Mouse (Mus musculus) intestine, embryonic 14.5 days (tissue): ENCODE data around the gene Polr1e. TPM values are rescaled to one million over a fixed set of nuclear protein-coding genes. Genes with fewer than 3 reads are reported as not detected.
"Not testable (repeated sequence)": the region's sequence is repeated elsewhere in the genome, so short reads cannot be mapped to it uniquely, and the experiment has no call there.

Experiments
- ATAC-seq: fragments of 200-750 bp; cut with Nextera tagmentation; replicated peaks from 2 replicates; pipeline ENCODE4 v1.8.0; 2017; ENCODE audit warnings: low read depth, moderate number of reproducible peaks, moderate TSS enrichment, moderate library complexity; ENCODE audit not compliant: low FRiP score, low TSS enrichment
- DNase-seq: peaks from one replicate; pipeline ENCODE4 v3.0.0-alpha.2; 2018; ENCODE audit warnings: low spot score
- H3K27ac ChIP-seq: fragments of 300-500 bp; sonication (generic); 2 replicates; pipeline ENCODE4 v1.5.1; 2014; ENCODE audit warnings: low read depth, mild to moderate bottlenecking, control low read depth
- H3K27me3 ChIP-seq: fragments of 300-500 bp; sonication (generic); replicated peaks from 2 replicates; pipeline ENCODE4 v1.6.1; 2014; ENCODE audit warnings: low read length, control low read depth; ENCODE audit not compliant: control insufficient read depth, insufficient read depth
- H3K36me3 ChIP-seq: fragments of 300-500 bp; sonication (generic); 2 replicates; pipeline ENCODE4 v1.6.1; 2014; ENCODE audit warnings: low read length, control low read depth; ENCODE audit not compliant: control insufficient read depth, insufficient read depth
- H3K4me1 ChIP-seq: fragments of 300-500 bp; sonication (generic); replicated peaks from 2 replicates; pipeline ENCODE4 v1.6.1; 2014; ENCODE audit warnings: low read length, control low read depth, mixed read lengths; ENCODE audit not compliant: control insufficient read depth, insufficient read depth
- H3K4me2 ChIP-seq: fragments of 300-500 bp; sonication (generic); 2 replicates; pipeline ENCODE4 v1.6.1; 2014; ENCODE audit warnings: low read length
- H3K4me3 ChIP-seq: fragments of 300-500 bp; sonication (generic); 2 replicates; pipeline ENCODE4 v1.5.1; 2014; ENCODE audit warnings: low read depth, low read length, control low read depth, mixed read lengths
- H3K9ac ChIP-seq: fragments of 300-500 bp; sonication (generic); 2 replicates; pipeline ENCODE4 v1.6.1; 2014; ENCODE audit warnings: mild to moderate bottlenecking, low read length
- H3K9me3 ChIP-seq: fragments of 300-500 bp; sonication (generic); 2 replicates; pipeline ENCODE4 v1.6.1; 2016; ENCODE audit warnings: low read length, control low read depth; ENCODE audit not compliant: control insufficient read depth
- WGBS: fragments of 180-500 bp; shearing (Covaris S2); extraction: QIAGEN DNeasy Blood & Tissue Kit; methylation state at CpG from one replicate; pipeline ENCODE4 v1.1.7; 2014; 5-methylcytosine and 5-hydroxymethylcytosine counted together
- polyA plus RNA-seq: library from polyadenylated mRNA; unstranded; fragments of >200 nt; fragmentation: Nextera tagmentation; extraction: Ambion mirVana; gene quantifications from 2 replicates; pipeline ENCODE4 v1.2.1, GENCODE M21; 2014

Gene Polr1e
- polyA plus RNA-seq, 1 experiment from 2014 or later: 44.8 TPM

DNA sequence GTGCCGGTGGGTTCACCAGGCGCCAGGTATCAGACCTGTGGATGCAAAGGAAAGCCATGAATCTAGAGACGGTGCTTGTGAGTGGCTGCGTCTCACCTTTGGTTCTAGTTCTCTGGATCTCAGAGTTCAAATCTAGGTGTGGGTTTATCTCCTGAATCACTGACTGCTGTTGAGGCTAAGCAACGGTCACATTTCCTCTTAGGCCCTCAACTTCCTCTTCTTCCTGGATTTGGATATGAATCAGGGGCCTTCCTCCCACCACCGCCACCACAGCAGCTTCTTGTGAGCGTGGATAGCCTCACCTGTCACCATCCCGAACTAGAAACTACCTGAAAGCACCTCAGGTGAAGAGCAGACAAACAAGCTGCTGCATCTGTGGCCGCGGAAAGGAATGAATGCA lies 17.7 kb downstream of the Polr1e start:
- ATAC-seq: no peak
- no peak overlapping the region for H3K9ac ChIP-seq
- peaks cover 50% of the 10 kb centered on the region for H3K36me3 ChIP-seq

DNA sequence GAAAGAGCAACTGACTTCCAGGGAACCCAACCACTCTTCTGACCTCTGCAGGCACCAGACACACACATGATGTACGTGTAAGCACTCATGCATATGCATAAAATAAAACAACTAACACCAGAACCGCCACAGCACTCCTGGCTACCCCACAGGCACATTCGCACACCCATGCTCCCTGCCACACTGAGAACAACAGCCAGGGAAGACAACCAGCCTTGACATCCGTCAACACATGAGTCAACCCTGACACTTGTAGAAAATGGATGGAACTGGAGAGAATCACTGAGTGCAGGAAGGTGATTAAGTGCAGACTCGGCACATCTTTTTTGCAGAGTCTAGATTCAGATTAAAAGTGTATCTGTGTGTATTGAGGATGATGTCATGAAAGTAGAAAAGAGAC lies 18.2 kb downstream of the Polr1e start:
- Histone ChIP-seq H3K9ac (no peak overlapping the region), H3K9me3 (no peaks in the 10 kb centered on the region), H3K36me3 (peaks cover 50% of the 10 kb centered on the region), H3K4me3 (no peak overlapping the region), H3K4me1 (no peaks in the 10 kb centered on the region), H3K4me2 (no peak overlapping the region), H3K27ac (no peak overlapping the region), H3K27me3 (no peaks in the 10 kb centered on the region)
- DNase-seq (no peak), ATAC-seq (no peak)
- WGBS: 83% methylated on average over 5 of the region's 5 CpGs

More for the DNA sequence above, 17.7 kb downstream of the Polr1e start:
- Histone ChIP-seq H3K4me1 (no peaks in the 10 kb centered on the region), H3K4me3 (no peak overlapping the region), H3K27me3 (no peaks in the 10 kb centered on the region), H3K4me2 (no peak overlapping the region), H3K27ac (no peak overlapping the region), H3K9me3 (no peaks in the 10 kb centered on the region)
- DNase-seq: no peak
- 89% methylated on average over 10 of the region's 10 CpGs for WGBS

DNA sequence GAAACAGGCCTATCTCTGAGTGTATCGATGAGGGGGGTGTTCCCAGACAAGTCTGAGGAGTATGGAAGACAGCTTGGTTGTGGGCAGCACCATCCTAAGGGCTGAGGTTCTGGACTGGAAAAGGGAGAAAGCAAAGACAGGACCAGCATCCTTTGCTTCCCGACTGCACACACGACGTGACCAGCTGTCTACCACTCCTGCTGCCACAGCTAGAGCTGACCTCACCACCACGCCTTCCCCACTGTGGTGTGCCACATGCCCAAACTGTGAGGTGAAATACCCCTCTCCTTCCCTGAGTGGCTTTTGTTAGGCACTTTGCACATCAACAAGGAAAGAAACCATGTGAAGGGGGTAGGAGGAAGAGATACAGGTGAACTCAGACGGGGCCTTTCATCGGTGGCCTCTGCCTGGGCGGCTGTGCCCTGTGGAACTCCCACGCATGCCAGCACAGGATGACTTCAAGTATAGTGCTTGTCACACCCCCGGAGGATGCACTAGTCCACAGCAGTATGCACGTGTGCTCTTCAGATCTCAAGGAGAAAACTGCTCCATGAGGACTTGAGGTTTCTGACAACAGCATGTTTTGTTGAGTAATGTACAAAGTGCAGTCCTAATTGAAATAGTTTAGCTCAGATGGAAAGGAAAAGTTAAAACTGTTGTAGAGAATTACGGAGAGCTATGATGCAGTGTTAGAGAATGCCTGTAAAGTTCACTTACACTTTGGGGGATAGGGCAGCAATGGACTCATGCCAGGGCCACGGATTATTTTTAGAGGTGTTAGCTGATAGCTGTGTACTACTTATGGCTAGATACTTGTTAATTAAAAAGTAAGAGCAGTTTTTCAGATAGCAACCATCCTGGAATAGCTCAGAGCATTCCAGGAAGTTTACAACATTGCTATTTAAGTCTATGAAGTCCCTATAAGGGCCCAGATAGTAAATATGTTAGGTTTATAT lies 19.4 kb downstream of the Polr1e start:
- no peak overlapping the region for H3K9ac ChIP-seq
- H3K27me3 ChIP-seq: no peaks in the 10 kb centered on the region
- no peak overlapping the region for H3K4me2 ChIP-seq
- H3K36me3 ChIP-seq: peaks cover 41% of the 10 kb centered on the region
- no peaks in the 10 kb centered on the region for H3K4me1 ChIP-seq
- DNase-seq (no peak), ATAC-seq (no peak)
- no peak overlapping the region for H3K27ac ChIP-seq
- 88% methylated on average over 13 of the region's 13 CpGs for WGBS
- H3K9me3 ChIP-seq: no peaks in the 10 kb centered on the region
- no peak overlapping the region for H3K4me3 ChIP-seq

DNA sequence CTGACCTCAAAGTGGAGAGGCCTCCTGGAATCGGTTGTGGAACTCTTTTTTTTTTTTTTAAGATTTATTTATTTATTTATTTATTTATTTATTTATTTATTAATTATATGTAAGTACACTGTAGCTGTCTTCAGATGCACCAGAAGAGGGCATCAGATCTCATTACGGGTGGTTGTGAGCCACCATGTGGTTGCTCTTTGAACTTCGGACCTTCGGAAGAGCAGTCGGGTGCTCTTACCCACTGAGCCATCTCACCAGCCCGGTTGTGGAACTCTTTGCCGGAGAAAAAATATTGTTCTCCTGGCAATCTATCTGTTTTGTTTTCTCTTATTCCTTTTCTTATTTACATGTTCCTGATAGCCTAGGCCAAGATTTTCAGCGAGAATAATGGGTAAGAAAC lies 20.5 kb downstream of the Polr1e start:
- not testable (repeated sequence) for DNase-seq, H3K4me1 ChIP-seq, H3K4me3 ChIP-seq, H3K27ac ChIP-seq, H3K27me3 ChIP-seq, H3K9ac ChIP-seq, H3K4me2 ChIP-seq, ATAC-seq, H3K9me3 ChIP-seq
- peaks cover 42% of the 10 kb centered on the region for H3K36me3 ChIP-seq
- WGBS: 58% methylated on average over 8 of the region's 8 CpGs

DNA sequence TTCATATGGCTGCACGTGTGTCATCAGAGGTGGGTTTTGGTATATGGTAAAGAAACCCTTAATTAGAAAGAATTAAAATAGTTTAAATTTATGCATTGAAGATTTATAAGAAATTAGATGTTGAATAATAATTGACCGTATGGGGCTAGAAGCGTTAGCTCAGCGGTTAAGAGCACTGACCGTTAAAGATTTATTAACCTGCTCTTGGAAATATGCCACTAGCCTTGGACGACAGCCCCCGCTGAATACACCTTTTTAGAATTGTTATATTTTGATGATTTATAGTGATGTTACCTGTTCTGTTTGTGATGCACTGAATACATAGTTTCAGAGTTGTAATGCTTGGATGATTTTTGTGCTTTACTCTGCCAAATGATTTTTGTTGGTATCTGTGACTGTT lies 21.2 kb downstream of the Polr1e start:
- H3K4me1 ChIP-seq, H3K4me2 ChIP-seq, H3K27ac ChIP-seq, DNase-seq, H3K4me3 ChIP-seq, H3K9me3 ChIP-seq, ATAC-seq, H3K9ac ChIP-seq, H3K27me3 ChIP-seq: not testable (repeated sequence)
- 94% methylated on average over 7 of the region's 7 CpGs for WGBS
- peaks cover 44% of the 10 kb centered on the region for H3K36me3 ChIP-seq

DNA sequence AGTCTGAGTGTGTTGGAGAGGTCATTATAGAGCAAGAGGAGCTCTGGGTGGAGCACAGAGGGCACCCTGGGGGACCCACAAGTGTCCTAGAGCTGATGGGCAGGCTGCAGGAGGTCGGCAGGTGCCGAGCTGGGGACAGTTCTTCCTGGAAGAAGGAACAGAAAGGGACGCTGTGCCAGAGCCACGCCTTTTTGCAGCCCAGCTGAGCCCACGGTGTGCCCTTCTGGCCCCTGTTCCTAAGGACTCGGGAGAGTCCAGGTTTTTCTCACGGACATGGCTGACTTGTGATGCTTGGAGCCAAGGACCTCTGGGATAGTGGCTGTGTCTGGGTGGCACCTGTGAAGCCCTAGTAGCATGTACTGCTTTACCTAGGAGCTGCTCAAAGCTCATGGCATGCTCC lies 22.4 kb downstream of the Polr1e start:
- 85% methylated on average over 7 of the region's 7 CpGs for WGBS
- ATAC-seq (no peak), DNase-seq (no peak)
- H3K4me2 ChIP-seq: no peak overlapping the region
- H3K9me3 ChIP-seq: no peaks in the 10 kb centered on the region
- no peak overlapping the region for H3K4me3 ChIP-seq
- no peak overlapping the region for H3K27ac ChIP-seq
- H3K9ac ChIP-seq: no peak overlapping the region
- no peaks in the 10 kb centered on the region for H3K27me3 ChIP-seq
- H3K36me3 ChIP-seq: peaks cover 39% of the 10 kb centered on the region
- H3K4me1 ChIP-seq: no peaks in the 10 kb centered on the region

DNA sequence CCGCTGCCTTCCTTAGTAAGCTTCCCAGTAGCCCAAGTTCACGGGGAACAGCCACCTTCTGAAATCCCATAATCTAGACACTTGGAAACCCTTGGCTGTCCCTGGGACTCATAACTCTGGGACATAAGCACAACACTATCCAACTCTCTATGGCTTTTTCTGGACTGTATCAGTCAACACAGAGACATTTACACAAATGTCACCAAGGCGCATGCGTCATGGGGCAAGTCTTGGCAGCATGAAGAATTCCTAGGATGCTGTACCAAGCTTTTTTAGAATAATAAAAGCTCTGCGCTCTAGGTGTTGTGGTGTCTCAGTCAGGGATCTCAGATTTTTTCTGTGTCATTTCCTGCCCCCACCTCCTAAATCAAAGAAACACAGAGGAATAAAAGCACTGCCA lies 28.3 kb downstream of the Polr1e start:
- Histone ChIP-seq H3K4me1 (no peaks in the 10 kb centered on the region), H3K36me3 (peaks cover 50% of the 10 kb centered on the region), H3K27ac (no peak overlapping the region), H3K9me3 (no peaks in the 10 kb centered on the region), H3K27me3 (no peaks in the 10 kb centered on the region), H3K4me2 (no peak overlapping the region), H3K4me3 (no peak overlapping the region), H3K9ac (no peak overlapping the region)
- no peak for DNase-seq
- 94% methylated on average over 5 of the region's 5 CpGs for WGBS
- no peak for ATAC-seq

DNA sequence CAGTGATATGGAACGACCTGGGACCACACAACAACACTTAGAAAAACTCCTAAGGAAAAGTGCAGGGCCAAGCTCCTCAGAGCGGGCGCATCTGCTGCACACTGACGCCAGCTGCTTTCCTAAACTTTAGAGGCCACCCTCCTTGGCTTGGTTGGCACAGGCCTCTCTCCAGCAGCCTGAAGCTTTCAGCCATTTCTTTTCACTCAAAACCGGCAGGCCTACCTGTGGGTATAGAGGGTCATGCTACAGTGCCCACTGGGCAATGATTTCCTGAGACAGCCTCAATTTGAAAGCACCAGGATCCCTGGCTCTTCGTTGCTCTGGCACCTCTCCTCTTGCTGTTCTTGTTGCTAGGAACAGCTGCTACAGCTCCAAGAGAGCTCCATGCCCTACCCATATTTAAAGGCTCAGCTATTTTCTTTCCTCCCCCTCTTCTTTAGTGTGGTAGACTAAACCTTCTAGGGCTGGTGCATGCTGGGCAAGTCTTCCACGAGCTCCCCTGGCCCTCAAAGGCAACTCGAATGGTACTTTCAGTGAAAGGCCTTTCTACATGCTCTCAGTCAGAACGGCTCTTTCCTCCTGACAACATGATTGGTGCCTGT lies 29.0 kb downstream of the Polr1e start:
- no peak overlapping the region for H3K4me3 ChIP-seq
- no peak overlapping the region for H3K27ac ChIP-seq
- 86% methylated on average over 9 of the region's 9 CpGs for WGBS

More for the DNA sequence above, 29.0 kb downstream of the Polr1e start:
- H3K4me1 ChIP-seq: no peaks in the 10 kb centered on the region
- H3K9ac ChIP-seq: no peak overlapping the region
- H3K9me3 ChIP-seq: no peaks in the 10 kb centered on the region
- H3K36me3 ChIP-seq: peaks cover 50% of the 10 kb centered on the region
- DNase-seq (no peak), ATAC-seq (no peak)
- no peaks in the 10 kb centered on the region for H3K27me3 ChIP-seq
- H3K4me2 ChIP-seq: no peak overlapping the region
